9 mouse cellular contexts compared by ENCODE assay signal in genomic region chr10:115175591-115175991, GRCm38 (mm10). TPM values are rescaled to one million over a fixed set of nuclear protein-coding genes. Genes with fewer than 3 reads are reported as not detected.
DNase-seq lines count a peak whose midpoint lies in the region; ATAC-seq lines count a peak whose summit lies in the region.
"Had no signal": no experiment of that assay in that cellular context is flagged by ENCODE, and none has a peak within 500 bp of the region (broad histone marks: within the 10 kb centered on the region; RNA-seq: fewer than 3 reads in every experiment).

No protein-coding gene starts in this region.

- WGBS in lung, embryonic 15.5 days = 25% methylated on average over 12 of the region's 12 CpGs

- no peaks in the 10 kb centered on the region for H3K27me3 ChIP-seq in lung, embryonic 15.5 days

- no peaks in the 10 kb centered on the region for H3K9me3 ChIP-seq in lung, embryonic 15.5 days

- no peak for ATAC-seq in lung, embryonic 15.5 days (ENCODE audit: borderline replicate concordance, extremely low read depth, low FRiP score, low TSS enrichment)

- no peaks in the 10 kb centered on the region for H3K4me1 ChIP-seq in lung, embryonic 15.5 days

- H3K4me3 ChIP-seq in lung, embryonic 15.5 days = no peak overlapping the region

- no peak for DNase-seq in lung, postnatal 14 days
- DNase-seq in cerebellum, adult 11-12 months = peak; percentile 74
- peak; percentile 30 for DNase-seq in gonadal fat pad, adult 2 months (ENCODE audit: low read depth)
- peak; percentile 34 for DNase-seq in right cerebral cortex, postnatal 25 days
- DNase-seq in adrenal gland, postnatal 36 days = no peak
- no peak for DNase-seq in urinary bladder, postnatal 25 days (ENCODE audit: low spot score)

- no peak overlapping the region for H3K9ac ChIP-seq in lung, embryonic 15.5 days

- H3K27ac ChIP-seq in lung, embryonic 15.5 days = no peak overlapping the region

- no peaks in the 10 kb centered on the region for H3K36me3 ChIP-seq in lung, embryonic 15.5 days

- peak overlapping the region; percentile 38 for H3K4me2 ChIP-seq in lung, embryonic 15.5 days

RNA-seq across cellular contexts. Expression of gene Tph2, which starts 9.2 kb away (rescaled TPM):
- polyA plus RNA-seq in lung, embryonic 15.5 days (2015; fragmentation: Nextera tagmentation; extraction: Ambion mirVana) = 0.07 TPM in 1 of 2 replicates, not detected in the other
- polyA plus RNA-seq in gonadal fat pad, adult 2 months (2012; rRNA removed) = 0.04 and 0.43 TPM in 2 replicates
- total RNA-seq in adrenal gland, postnatal 36 days (2021) = under 1 TPM in 1 of 2 experiments, not detected in 1; 0.10 TPM
- total RNA-seq: megakaryocyte, adult 5-6 weeks had no signal
- polyA plus RNA-seq: small intestine, adult 2 months had no signal

Comparison
In these comparisons a context has a peak if more than half of its experiments do, and no peak if none do; other contexts are left out.
1. DNase-seq: peak in cerebellum, adult 11-12 months (single experiment), gonadal fat pad, adult 2 months (single experiment) and right cerebral cortex, postnatal 25 days (single experiment); none in lung, postnatal 14 days (single experiment), adrenal gland, postnatal 36 days (0 of 2) and urinary bladder, postnatal 25 days (single experiment).